Mouse (Mus musculus) intestine, embryonic 14.5 days (tissue): ENCODE measurements around the gene Gpr108. TPM values are rescaled to one million over a fixed set of nuclear protein-coding genes. Genes with fewer than 3 reads are reported as not detected.
A peak's percentile ranks its signal among the peaks of the same experiment; 100 is the strongest.

ENCODE experiments used
- ATAC-seq: fragments of 200-750 bp; cut with Nextera tagmentation; replicated peaks from 2 replicates; pipeline ENCODE4 v1.8.0; 2017; ENCODE audit warnings: low read depth, moderate number of reproducible peaks, moderate TSS enrichment, moderate library complexity; ENCODE audit not compliant: low FRiP score, low TSS enrichment
- DNase-seq: peaks from one replicate; pipeline ENCODE4 v3.0.0-alpha.2; 2018; ENCODE audit warnings: low spot score
- H3K27ac ChIP-seq: fragments of 300-500 bp; sonication (generic); 2 replicates; pipeline ENCODE4 v1.5.1; 2014; ENCODE audit warnings: low read depth, mild to moderate bottlenecking, control low read depth
- H3K27me3 ChIP-seq: fragments of 300-500 bp; sonication (generic); replicated peaks from 2 replicates; pipeline ENCODE4 v1.6.1; 2014; ENCODE audit warnings: low read length, control low read depth; ENCODE audit not compliant: control insufficient read depth, insufficient read depth
- H3K36me3 ChIP-seq: fragments of 300-500 bp; sonication (generic); 2 replicates; pipeline ENCODE4 v1.6.1; 2014; ENCODE audit warnings: low read length, control low read depth; ENCODE audit not compliant: control insufficient read depth, insufficient read depth
- H3K4me1 ChIP-seq: fragments of 300-500 bp; sonication (generic); replicated peaks from 2 replicates; pipeline ENCODE4 v1.6.1; 2014; ENCODE audit warnings: low read length, control low read depth, mixed read lengths; ENCODE audit not compliant: control insufficient read depth, insufficient read depth
- H3K4me2 ChIP-seq: fragments of 300-500 bp; sonication (generic); 2 replicates; pipeline ENCODE4 v1.6.1; 2014; ENCODE audit warnings: low read length
- H3K4me3 ChIP-seq: fragments of 300-500 bp; sonication (generic); 2 replicates; pipeline ENCODE4 v1.5.1; 2014; ENCODE audit warnings: low read depth, low read length, control low read depth, mixed read lengths
- H3K9ac ChIP-seq: fragments of 300-500 bp; sonication (generic); 2 replicates; pipeline ENCODE4 v1.6.1; 2014; ENCODE audit warnings: mild to moderate bottlenecking, low read length
- H3K9me3 ChIP-seq: fragments of 300-500 bp; sonication (generic); 2 replicates; pipeline ENCODE4 v1.6.1; 2016; ENCODE audit warnings: low read length, control low read depth; ENCODE audit not compliant: control insufficient read depth
- WGBS: fragments of 180-500 bp; shearing (Covaris S2); extraction: QIAGEN DNeasy Blood & Tissue Kit; methylation state at CpG from one replicate; pipeline ENCODE4 v1.1.7; 2014; 5-methylcytosine and 5-hydroxymethylcytosine counted together
- polyA plus RNA-seq: library from polyadenylated mRNA; unstranded; fragments of >200 nt; fragmentation: Nextera tagmentation; extraction: Ambion mirVana; gene quantifications from 2 replicates; pipeline ENCODE4 v1.2.1, GENCODE M21; 2014

Gpr108 gene
- polyA plus RNA-seq, 1 experiment from 2014 or later = 37.1 TPM

- H3K27ac ChIP-seq = no peak overlapping the region
- H3K9me3 ChIP-seq = no peaks in the 10 kb centered on the region
- 3% methylated on average over 13 of the region's 13 CpGs for WGBS
- peak overlapping the region; percentile 81 for H3K4me2 ChIP-seq
- peaks cover 21% of the 10 kb centered on the region for H3K27me3 ChIP-seq
- ATAC-seq (peak; percentile 34; the same call in 1 of the 2 replicates), DNase-seq (peak; percentile 58)
- H3K4me3 ChIP-seq = peak overlapping the region; percentile 45
- no peak overlapping the region for H3K9ac ChIP-seq
- peaks cover 7% of the 10 kb centered on the region for H3K4me1 ChIP-seq
- H3K36me3 ChIP-seq = no peaks in the 10 kb centered on the region
Measured at GRCm38 (mm10) chr17:57275997-57276351, 27.7 kb upstream of the Gpr108 start.

- Histone ChIP-seq H3K27me3 (peaks cover 21% of the 10 kb centered on the region), H3K9ac (0 out of 2 replicates have a peak overlapping the region, but pooled peaks have one; percentile 27), H3K4me1 (peaks cover 7% of the 10 kb centered on the region), H3K4me2 (peak overlapping the region; percentile 81), H3K9me3 (no peaks in the 10 kb centered on the region), H3K36me3 (no peaks in the 10 kb centered on the region), H3K27ac (no peak overlapping the region), H3K4me3 (peak overlapping the region; percentile 45)
- ATAC-seq (peak; percentile 85), DNase-seq (peak; percentile 87)
- WGBS = 1% methylated on average over 53 of the region's 53 CpGs
Measured at GRCm38 (mm10) chr17:57275111-57275996, 27.1 kb upstream of the Gpr108 start.

GRCm38 (mm10) chr17:57274686-57275085, 26.4 kb upstream of the Gpr108 start:
- WGBS = 7% methylated on average over 15 of the region's 15 CpGs
- Histone ChIP-seq H3K27me3 (peaks cover 21% of the 10 kb centered on the region), H3K4me2 (peak overlapping the region; percentile 81), H3K4me1 (peaks cover 7% of the 10 kb centered on the region), H3K9me3 (no peaks in the 10 kb centered on the region), H3K4me3 (peak overlapping the region; percentile 45), H3K9ac (0 out of 2 replicates have a peak overlapping the region, but pooled peaks have one; percentile 27), H3K36me3 (no peaks in the 10 kb centered on the region), H3K27ac (no peak overlapping the region)
- no peak for ATAC-seq
- DNase-seq = no peak

GRCm38 (mm10) chr17:57273846-57274245, 25.6 kb upstream of the Gpr108 start:
- Histone ChIP-seq H3K4me3 (no peak overlapping the region), H3K4me1 (peaks cover 7% of the 10 kb centered on the region), H3K9ac (no peak overlapping the region), H3K36me3 (no peaks in the 10 kb centered on the region), H3K27me3 (peaks cover 21% of the 10 kb centered on the region), H3K9me3 (no peaks in the 10 kb centered on the region), H3K27ac (no peak overlapping the region), H3K4me2 (no peak overlapping the region)
- DNase-seq = no peak
- 24% methylated on average over 7 of the region's 7 CpGs for WGBS
- no peak for ATAC-seq

- 74% methylated on average over 8 of the region's 9 CpGs for WGBS
- ATAC-seq = no peak
Measured at GRCm38 (mm10) chr17:57271301-57271700, 23.1 kb upstream of the Gpr108 start.

GRCm38 (mm10) chr17:57267556-57268126, 19.4 kb upstream of the Gpr108 start:
- no peak overlapping the region for H3K9ac ChIP-seq
- peaks cover 9% of the 10 kb centered on the region for H3K4me1 ChIP-seq
- 87% methylated on average over 6 of the region's 6 CpGs for WGBS
- ATAC-seq = no peak
- H3K27me3 ChIP-seq = no peaks in the 10 kb centered on the region
- no peak overlapping the region for H3K27ac ChIP-seq
- peaks cover 13% of the 10 kb centered on the region for H3K36me3 ChIP-seq
- H3K4me3 ChIP-seq = no peak overlapping the region
- H3K4me2 ChIP-seq = no peak overlapping the region
- DNase-seq = no peak
- no peaks in the 10 kb centered on the region for H3K9me3 ChIP-seq

More at GRCm38 (mm10) chr17:57271301-57271700, 23.1 kb upstream of the Gpr108 start:
- Histone ChIP-seq H3K27me3 (peaks cover 19% of the 10 kb centered on the region), H3K4me2 (no peak overlapping the region), H3K4me1 (peaks cover 6% of the 10 kb centered on the region), H3K9me3 (no peaks in the 10 kb centered on the region), H3K4me3 (no peak overlapping the region), H3K36me3 (no peaks in the 10 kb centered on the region), H3K9ac (no peak overlapping the region), H3K27ac (no peak overlapping the region)
- no peak for DNase-seq

- Histone ChIP-seq H3K4me1 (peaks cover 9% of the 10 kb centered on the region), H3K9me3 (no peaks in the 10 kb centered on the region), H3K27me3 (no peaks in the 10 kb centered on the region), H3K4me2 (peak overlapping the region; percentile 30), H3K36me3 (peaks cover 36% of the 10 kb centered on the region), H3K9ac (no peak overlapping the region), H3K4me3 (no peak overlapping the region), H3K27ac (no peak overlapping the region)
- WGBS = 29% methylated on average over 21 of the region's 22 CpGs
- ATAC-seq = peak; percentile 71
- DNase-seq = peak; percentile 62
Measured at GRCm38 (mm10) chr17:57264972-57265945, 17.0 kb upstream of the Gpr108 start.

- no peak overlapping the region for H3K4me2 ChIP-seq
- peak; percentile 52 for ATAC-seq
- 74% methylated on average over 2 of the region's 2 CpGs for WGBS
Measured at GRCm38 (mm10) chr17:57264164-57264563, 15.9 kb upstream of the Gpr108 start.

More at GRCm38 (mm10) chr17:57264164-57264563, 15.9 kb upstream of the Gpr108 start:
- H3K27ac ChIP-seq = no peak overlapping the region
- no peak overlapping the region for H3K4me3 ChIP-seq
- H3K4me1 ChIP-seq = peaks cover 9% of the 10 kb centered on the region
- H3K27me3 ChIP-seq = no peaks in the 10 kb centered on the region
- DNase-seq = no peak
- H3K36me3 ChIP-seq = peaks cover 47% of the 10 kb centered on the region
- H3K9ac ChIP-seq = no peak overlapping the region
- no peaks in the 10 kb centered on the region for H3K9me3 ChIP-seq
